22 mouse cellular contexts compared by ENCODE assay signal in genomic region chr7:122315720-122316331, GRCm38 (mm10). TPM values are rescaled to one million over a fixed set of nuclear protein-coding genes. Genes with fewer than 3 reads are reported as not detected.
DNase-seq lines count a peak whose midpoint lies in the region; ATAC-seq and TF ChIP-seq lines count a peak whose summit lies in the region.
"Had no signal": no experiment of that assay in that cellular context is flagged by ENCODE, and none has a peak within 500 bp of the region (broad histone marks: within the 10 kb centered on the region; RNA-seq: fewer than 3 reads in every experiment).

No protein-coding gene starts in this region.

- no peak for TF ChIP-seq RAD21 in CH12.LX (IDR thresholded peaks at IDR 0.05; ENCODE audit: low read depth, low read length)

- in situ Hi-C loops in CH12.LX (cut with MboI; ENCODE audit: low pct_ligation_motif_present, low pct_unique_long_range_greater_than_20kb, low sequenced_read_pairs): no loop called here

- peaks cover 11% of the 10 kb centered on the region for H3K4me1 ChIP-seq in liver, postnatal 0 days (ENCODE audit: insufficient read depth)
- 0 out of 2 replicates have a peak, but pooled peaks cover 4% of the 10 kb centered on the region for H3K4me1 ChIP-seq in liver, embryonic 12.5 days
- peaks cover 61 to 98% of the 10 kb centered on the region in 2 experiments for H3K4me1 ChIP-seq in CH12.LX (ENCODE audit: control insufficient read depth in 1 of 2, insufficient read depth in 2 of 2)
- H3K4me1 ChIP-seq in forebrain, embryonic 14.5 days (ENCODE audit: control insufficient read depth, insufficient read depth, low read length): no peaks in the 10 kb centered on the region
- H3K4me1 ChIP-seq: embryonic facial prominence, embryonic 15.5 days had no signal

- no peak overlapping the region for H3K4me2 ChIP-seq in liver, postnatal 0 days (ENCODE audit: low read depth, low read length)
- no peak overlapping the region for H3K4me2 ChIP-seq in liver, embryonic 12.5 days
- peak overlapping the region; percentile 90 for H3K4me2 ChIP-seq in CH12.LX (ENCODE audit: insufficient read depth, low read depth, poor library complexity, severe bottlenecking)
- H3K4me2 ChIP-seq in forebrain, embryonic 14.5 days (ENCODE audit: low read length): no peak overlapping the region
- H3K4me2 ChIP-seq: embryonic facial prominence, embryonic 15.5 days; hindbrain, embryonic 12.5 days; kidney, embryonic 15.5 days; lung, embryonic 15.5 days; neural tube, embryonic 15.5 days had no signal

- H3K36me3 ChIP-seq in liver, postnatal 0 days (replicated peaks; ENCODE audit: insufficient read depth, low read length): no peaks in the 10 kb centered on the region
- no peaks in the 10 kb centered on the region for H3K36me3 ChIP-seq in liver, embryonic 12.5 days
- H3K36me3 ChIP-seq in CH12.LX (replicated peaks in 1 of 2; ENCODE audit: control insufficient read depth in 1 of 2, insufficient read depth in 1 of 2, low read length in 1 of 2): peaks cover 13 to 70% of the 10 kb centered on the region in 2 experiments
- peaks cover 3% of the 10 kb centered on the region; the same call in 1 of the 2 replicates for H3K36me3 ChIP-seq in splenic B cell, adult 2 months (ENCODE audit: control insufficient read depth, insufficient read depth, low read length, poor library complexity, severe bottlenecking)
- H3K36me3 ChIP-seq in forebrain, embryonic 14.5 days (ENCODE audit: control insufficient read depth, insufficient read depth, low read length): no peaks in the 10 kb centered on the region
- H3K36me3 ChIP-seq: embryonic facial prominence, embryonic 15.5 days; hindbrain, embryonic 12.5 days; kidney, embryonic 15.5 days; lung, embryonic 15.5 days; neural tube, embryonic 15.5 days had no signal

- H3K79me2 ChIP-seq in CH12.LX (replicated peaks; ENCODE audit: control insufficient read depth, extremely low read depth, insufficient read depth, poor library complexity, severe bottlenecking): peaks cover 95% of the 10 kb centered on the region

- H3K9ac ChIP-seq in liver, postnatal 0 days (replicated peaks): no peak overlapping the region
- H3K9ac ChIP-seq in liver, embryonic 12.5 days: no peak overlapping the region
- peak overlapping the region; percentile 81 for H3K9ac ChIP-seq in CH12.LX (ENCODE audit: insufficient read depth, low read depth)
- H3K9ac ChIP-seq in forebrain, embryonic 14.5 days (ENCODE audit: low read length): no peak overlapping the region
- H3K9ac ChIP-seq: embryonic facial prominence, embryonic 15.5 days; hindbrain, embryonic 12.5 days; kidney, embryonic 15.5 days; liver, embryonic 14.5 days; lung, embryonic 15.5 days; neural tube, embryonic 15.5 days had no signal

- WGBS in liver, postnatal 0 days (ENCODE audit: insufficient replicate concordance): 66% methylated on average over 8 of the region's 8 CpGs
- 45% methylated on average over 8 of the region's 8 CpGs for WGBS in liver, embryonic 12.5 days (ENCODE audit: insufficient replicate concordance)
- whole genome bisulfite sequencing in forebrain, embryonic 14.5 days: 89% methylated on average over 8 of the region's 8 CpGs

- no peaks in the 10 kb centered on the region for H3K27me3 ChIP-seq in liver, postnatal 0 days (ENCODE audit: insufficient read depth, low read length)
- no peaks in the 10 kb centered on the region for H3K27me3 ChIP-seq in liver, embryonic 12.5 days (replicated peaks)
- H3K27me3 ChIP-seq in CH12.LX (replicated peaks): no peaks in the 10 kb centered on the region
- H3K27me3 ChIP-seq in splenic B cell, adult 2 months (ENCODE audit: control insufficient read depth, insufficient read depth, low read length, poor library complexity, severe bottlenecking): no peaks in the 10 kb centered on the region
- H3K27me3 ChIP-seq in forebrain, embryonic 14.5 days (replicated peaks; ENCODE audit: control insufficient read depth, insufficient read depth, low read length): no peaks in the 10 kb centered on the region
- H3K27me3 ChIP-seq: embryonic facial prominence, embryonic 15.5 days; hindbrain, embryonic 12.5 days; kidney, embryonic 15.5 days; lung, embryonic 15.5 days; megakaryocyte, embryonic 14.5 days; neural tube, embryonic 15.5 days had no signal

- TF ChIP-seq CTCF in liver, postnatal 0 days (IDR thresholded peaks at IDR 0.05; ENCODE audit: low read depth): no peak
- TF ChIP-seq CTCF in CH12.LX (conservative IDR thresholded peaks at IDR 0.05 in 1 of 2, IDR thresholded peaks at IDR 0.05 in 1 of 2; ENCODE audit: low read depth in 2 of 2, low read length in 2 of 2): no peak

- no peaks in the 10 kb centered on the region for H3K9me3 ChIP-seq in liver, postnatal 0 days (ENCODE audit: low read length)
- H3K9me3 ChIP-seq in liver, embryonic 12.5 days (replicated peaks): no peaks in the 10 kb centered on the region
- peaks cover 12% of the 10 kb centered on the region for H3K9me3 ChIP-seq in CH12.LX (replicated peaks; ENCODE audit: low read length)
- H3K9me3 ChIP-seq in forebrain, embryonic 14.5 days (replicated peaks; ENCODE audit: control insufficient read depth, low read length): no peaks in the 10 kb centered on the region
- H3K9me3 ChIP-seq: embryonic facial prominence, embryonic 15.5 days; hindbrain, embryonic 12.5 days; kidney, embryonic 15.5 days; lung, embryonic 15.5 days; neural tube, embryonic 15.5 days had no signal

- TF ChIP-seq EP300 in liver, postnatal 0 days (IDR thresholded peaks at IDR 0.05; ENCODE audit: low read depth): no peak
- TF ChIP-seq EP300 in CH12.LX (IDR thresholded peaks at IDR 0.05; ENCODE audit: low read length): no peak

- no peak overlapping the region for H3K4me3 ChIP-seq in liver, postnatal 0 days (ENCODE audit: low read depth, low read length)
- no peak overlapping the region for H3K4me3 ChIP-seq in liver, embryonic 12.5 days
- H3K4me3 ChIP-seq in CH12.LX (replicated peaks in 1 of 3; ENCODE audit: low read depth in 2 of 3, low read length in 2 of 3, poor library complexity in 1 of 3): peak overlapping the region in 1 of 3 experiments; percentile 46
- no peak overlapping the region for H3K4me3 ChIP-seq in forebrain, embryonic 14.5 days (ENCODE audit: low read depth, low read length)
- H3K4me3 ChIP-seq: embryonic facial prominence, embryonic 15.5 days; hindbrain, embryonic 12.5 days; kidney, embryonic 15.5 days; lung, embryonic 15.5 days; neural tube, embryonic 15.5 days had no signal

- ATAC-seq in liver, postnatal 0 days: no peak
- no peak for ATAC-seq in liver, embryonic 12.5 days
- ATAC-seq in monocyte, adult 5-6 weeks (replicated peaks; ENCODE audit: insufficient number of reproducible peaks, low FRiP score, low TSS enrichment, poor library complexity, severe bottlenecking): 0 out of 2 replicates have a peak, but pooled peaks have one; percentile 18
- ATAC-seq in forebrain, embryonic 14.5 days: no peak
- ATAC-seq: forebrain, embryonic 16.5 days; intestine, postnatal 0 days; midbrain, embryonic 16.5 days had no signal

- TF ChIP-seq POLR2A in CH12.LX (IDR thresholded peaks at IDR 0.05; ENCODE audit: low read depth, low read length): no peak

- dilution Hi-C loops in CH12.LX (cut with MboI; ENCODE audit: extremely low pct_ligation_motif_present, extremely low pct_unique_long_range_greater_than_20kb, low sequenced_read_pairs): no loop called here

- no peak for DNase-seq in liver, postnatal 0 days
- DNase-seq in CH12.LX (ENCODE audit: extremely low read depth): no peak
- peak; percentile 71 for DNase-seq in splenic B cell, adult 2 months (ENCODE audit: low read depth, low spot score)
- DNase-seq in forebrain, embryonic 14.5 days (ENCODE audit: low spot score): no peak
- DNase-seq in right cerebral cortex, postnatal 4 days: no peak
- DNase-seq: adrenal gland, adult 2 months; gastrocnemius, postnatal 14 days; kidney, postnatal 36 days; right cerebral cortex, postnatal 14 days had no signal

- H3K27ac ChIP-seq in liver, postnatal 0 days (ENCODE audit: low read depth): 0 out of 2 replicates have a peak overlapping the region, but pooled peaks have one; percentile 55
- no peak overlapping the region for H3K27ac ChIP-seq in liver, embryonic 12.5 days
- H3K27ac ChIP-seq in CH12.LX (ENCODE audit: insufficient read depth, low read depth): peak overlapping the region; percentile 99
- H3K27ac ChIP-seq in forebrain, embryonic 14.5 days (ENCODE audit: low read depth, low read length): no peak overlapping the region
- H3K27ac ChIP-seq: embryonic facial prominence, embryonic 15.5 days; hindbrain, embryonic 12.5 days; kidney, embryonic 15.5 days; liver, embryonic 14.5 days; lung, embryonic 15.5 days; neural tube, embryonic 15.5 days had no signal

TF ChIP-seq in CH12.LX, 34 proteins besides CTCF, POLR2A, EP300 and RAD21:
- TF ChIP-seq SMC3 (IDR thresholded peaks at IDR 0.05; ENCODE audit: low read depth, low read length) (no peak), USF2 (conservative IDR thresholded peaks at IDR 0.05; ENCODE audit: low read depth, low read length) (no peak), E2F4 (IDR thresholded peaks at IDR 0.05; ENCODE audit: insufficient replicate concordance, low read depth, low read length) (no peak), IRF4 (IDR thresholded peaks at IDR 0.05; ENCODE audit: low read depth, low read length) (no peak), ZKSCAN1 (IDR thresholded peaks at IDR 0.05; ENCODE audit: borderline replicate concordance, low read depth, low read length) (0 out of 2 replicates have a peak, but pooled peaks have one; percentile 2), PAX5 (IDR thresholded peaks at IDR 0.05; ENCODE audit: low read length) (no peak), SIN3A (IDR thresholded peaks at IDR 0.05; ENCODE audit: low read length) (no peak), JUN (IDR thresholded peaks at IDR 0.05; ENCODE audit: insufficient read depth, low read depth, low read length) (no peak), CHD1 (IDR thresholded peaks at IDR 0.05; ENCODE audit: low read depth, low read length) (peak; percentile 92), GABPA (IDR thresholded peaks at IDR 0.05; ENCODE audit: insufficient replicate concordance, low read depth, low read length) (no peak), USF1 (IDR thresholded peaks at IDR 0.05; ENCODE audit: low read depth, low read length) (no peak)

RNA-seq across cellular contexts. Expression of gene Prkcb, which starts 27.3 kb away (rescaled TPM):
- 8.1 TPM in 2 replicates for polyA plus RNA-seq in liver, postnatal 0 days (2015; fragmentation: Nextera tagmentation; extraction: Ambion mirVana)
- 2.0 and 2.3 TPM in 2 replicates for polyA plus RNA-seq in liver, embryonic 12.5 days (2016; fragmentation: Nextera tagmentation; extraction: Ambion mirVana)
- total RNA-seq in CH12.LX (2012; rRNA removed) (270 and 337 TPM in 2 replicates), CH12.LX (2014; rRNA removed) (289 and 323 TPM in 2 replicates)
- polyA plus RNA-seq in CH12.LX (2012; ENCODE audit: insufficient read length, low read depth): 381 and 463 TPM in 2 replicates
- total RNA-seq in monocyte, adult 5-6 weeks (2017): 197 to 314 TPM (median 249 TPM) in 3 replicates
- 29.4 and 39.3 TPM in 2 replicates for polyA plus RNA-seq in forebrain, embryonic 14.5 days (2014; fragmentation: Nextera tagmentation; extraction: Ambion mirVana)
- total RNA-seq: MEL had no signal

Comparison
In these comparisons a context has a peak if more than half of its experiments do, and no peak if none do; other contexts are left out.
1. H3K27ac ChIP-seq: peak in liver, postnatal 0 days (single experiment) and CH12.LX (single experiment); none in liver, embryonic 12.5 days (single experiment) and forebrain, embryonic 14.5 days (single experiment).